Mouse (Mus musculus) intestine, embryonic 14.5 days (tissue): ENCODE results near the gene Cxcr5. TPM values are rescaled to one million over a fixed set of nuclear protein-coding genes. Genes with fewer than 3 reads are reported as not detected.

Experiments used
- ATAC-seq: fragments of 200-750 bp; cut with Nextera tagmentation; replicated peaks from 2 replicates; pipeline ENCODE4 v1.8.0; 2017; ENCODE audit warnings: low read depth, moderate number of reproducible peaks, moderate TSS enrichment, moderate library complexity; ENCODE audit not compliant: low FRiP score, low TSS enrichment
- DNase-seq: peaks from one replicate; pipeline ENCODE4 v3.0.0-alpha.2; 2018; ENCODE audit warnings: low spot score
- H3K27ac ChIP-seq: fragments of 300-500 bp; sonication (generic); 2 replicates; pipeline ENCODE4 v1.5.1; 2014; ENCODE audit warnings: low read depth, mild to moderate bottlenecking, control low read depth
- H3K27me3 ChIP-seq: fragments of 300-500 bp; sonication (generic); replicated peaks from 2 replicates; pipeline ENCODE4 v1.6.1; 2014; ENCODE audit warnings: low read length, control low read depth; ENCODE audit not compliant: control insufficient read depth, insufficient read depth
- H3K36me3 ChIP-seq: fragments of 300-500 bp; sonication (generic); 2 replicates; pipeline ENCODE4 v1.6.1; 2014; ENCODE audit warnings: low read length, control low read depth; ENCODE audit not compliant: control insufficient read depth, insufficient read depth
- H3K4me1 ChIP-seq: fragments of 300-500 bp; sonication (generic); replicated peaks from 2 replicates; pipeline ENCODE4 v1.6.1; 2014; ENCODE audit warnings: low read length, control low read depth, mixed read lengths; ENCODE audit not compliant: control insufficient read depth, insufficient read depth
- H3K4me2 ChIP-seq: fragments of 300-500 bp; sonication (generic); 2 replicates; pipeline ENCODE4 v1.6.1; 2014; ENCODE audit warnings: low read length
- H3K4me3 ChIP-seq: fragments of 300-500 bp; sonication (generic); 2 replicates; pipeline ENCODE4 v1.5.1; 2014; ENCODE audit warnings: low read depth, low read length, control low read depth, mixed read lengths
- H3K9ac ChIP-seq: fragments of 300-500 bp; sonication (generic); 2 replicates; pipeline ENCODE4 v1.6.1; 2014; ENCODE audit warnings: mild to moderate bottlenecking, low read length
- H3K9me3 ChIP-seq: fragments of 300-500 bp; sonication (generic); 2 replicates; pipeline ENCODE4 v1.6.1; 2016; ENCODE audit warnings: low read length, control low read depth; ENCODE audit not compliant: control insufficient read depth
- WGBS: fragments of 180-500 bp; shearing (Covaris S2); extraction: QIAGEN DNeasy Blood & Tissue Kit; methylation state at CpG from one replicate; pipeline ENCODE4 v1.1.7; 2014; 5-methylcytosine and 5-hydroxymethylcytosine counted together
- polyA plus RNA-seq: library from polyadenylated mRNA; unstranded; fragments of >200 nt; fragmentation: Nextera tagmentation; extraction: Ambion mirVana; gene quantifications from 2 replicates; pipeline ENCODE4 v1.2.1, GENCODE M21; 2014

Cxcr5 gene
- polyA plus RNA-seq, 1 experiment from 2014 or later = 0.89 TPM

DNA sequence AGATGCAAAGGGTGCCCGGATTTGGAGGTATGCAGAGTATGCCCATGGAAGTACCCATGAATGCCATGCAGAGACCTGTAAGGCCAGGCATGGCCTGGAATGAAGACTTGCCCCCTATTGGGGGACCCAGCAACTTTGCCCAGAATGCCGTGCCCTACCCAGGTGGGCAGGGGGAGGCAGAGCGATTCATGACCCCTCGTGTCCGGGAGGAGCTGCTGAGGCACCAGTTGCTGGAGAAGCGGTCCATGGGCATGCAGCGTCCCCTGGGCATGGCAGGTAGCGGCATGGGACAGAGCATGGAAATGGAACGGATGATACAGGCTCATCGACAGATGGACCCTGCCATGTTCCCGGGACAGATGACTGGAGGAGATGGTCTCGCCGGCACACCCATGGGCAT, 55.1 kb downstream of the Cxcr5 start:
- H3K27ac ChIP-seq = no peak overlapping the region
- 90% methylated on average over 13 of the region's 13 CpGs for WGBS
- H3K27me3 ChIP-seq = no peaks in the 10 kb centered on the region
- no peak overlapping the region for H3K4me3 ChIP-seq
- peaks cover 26% of the 10 kb centered on the region for H3K4me1 ChIP-seq
- H3K9me3 ChIP-seq = no peaks in the 10 kb centered on the region
- no peak overlapping the region for H3K9ac ChIP-seq
- peaks cover 60% of the 10 kb centered on the region for H3K36me3 ChIP-seq
- peak; percentile 47 for DNase-seq
- no peak for ATAC-seq
- no peak overlapping the region for H3K4me2 ChIP-seq

DNA sequence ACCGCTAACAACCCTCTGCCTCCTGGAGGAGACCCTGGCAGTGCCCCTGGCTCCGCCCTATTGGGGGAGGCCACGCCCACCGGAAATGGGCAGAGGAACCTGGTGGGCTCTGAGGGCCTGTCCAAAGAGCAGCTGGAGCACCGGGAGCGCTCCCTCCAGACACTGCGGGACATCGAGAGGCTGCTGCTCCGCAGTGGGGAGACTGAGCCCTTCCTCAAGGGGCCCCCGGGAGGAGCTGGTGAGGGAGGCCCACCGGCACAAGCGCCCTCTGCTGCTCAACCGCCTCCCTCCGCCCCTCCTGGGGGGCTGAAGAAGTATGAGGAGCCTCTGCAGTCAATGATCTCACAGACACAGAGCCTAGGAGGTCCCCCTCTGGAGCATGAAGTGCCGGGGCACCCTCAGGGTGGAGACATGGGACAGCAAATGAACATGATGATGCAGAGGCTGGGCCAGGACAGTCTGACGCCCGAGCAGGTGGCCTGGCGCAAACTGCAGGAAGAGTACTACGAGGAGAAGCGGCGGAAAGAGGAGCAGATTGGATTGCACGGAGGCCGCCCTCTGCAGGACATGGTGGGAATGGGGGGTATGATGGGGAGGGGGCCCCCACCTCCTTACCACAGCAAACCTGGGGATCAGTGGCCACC, 55.7 kb downstream of the Cxcr5 start:
- WGBS = 57% methylated on average over 21 of the region's 23 CpGs
- no peaks in the 10 kb centered on the region for H3K9me3 ChIP-seq
- H3K4me2 ChIP-seq = no peak overlapping the region
- H3K36me3 ChIP-seq = peaks cover 65% of the 10 kb centered on the region
- DNase-seq = peak; percentile 52
- no peak for ATAC-seq
- no peak overlapping the region for H3K4me3 ChIP-seq
- H3K9ac ChIP-seq = no peak overlapping the region
- no peaks in the 10 kb centered on the region for H3K27me3 ChIP-seq
- H3K4me1 ChIP-seq = peaks cover 31% of the 10 kb centered on the region
- no peak overlapping the region for H3K27ac ChIP-seq

DNA sequence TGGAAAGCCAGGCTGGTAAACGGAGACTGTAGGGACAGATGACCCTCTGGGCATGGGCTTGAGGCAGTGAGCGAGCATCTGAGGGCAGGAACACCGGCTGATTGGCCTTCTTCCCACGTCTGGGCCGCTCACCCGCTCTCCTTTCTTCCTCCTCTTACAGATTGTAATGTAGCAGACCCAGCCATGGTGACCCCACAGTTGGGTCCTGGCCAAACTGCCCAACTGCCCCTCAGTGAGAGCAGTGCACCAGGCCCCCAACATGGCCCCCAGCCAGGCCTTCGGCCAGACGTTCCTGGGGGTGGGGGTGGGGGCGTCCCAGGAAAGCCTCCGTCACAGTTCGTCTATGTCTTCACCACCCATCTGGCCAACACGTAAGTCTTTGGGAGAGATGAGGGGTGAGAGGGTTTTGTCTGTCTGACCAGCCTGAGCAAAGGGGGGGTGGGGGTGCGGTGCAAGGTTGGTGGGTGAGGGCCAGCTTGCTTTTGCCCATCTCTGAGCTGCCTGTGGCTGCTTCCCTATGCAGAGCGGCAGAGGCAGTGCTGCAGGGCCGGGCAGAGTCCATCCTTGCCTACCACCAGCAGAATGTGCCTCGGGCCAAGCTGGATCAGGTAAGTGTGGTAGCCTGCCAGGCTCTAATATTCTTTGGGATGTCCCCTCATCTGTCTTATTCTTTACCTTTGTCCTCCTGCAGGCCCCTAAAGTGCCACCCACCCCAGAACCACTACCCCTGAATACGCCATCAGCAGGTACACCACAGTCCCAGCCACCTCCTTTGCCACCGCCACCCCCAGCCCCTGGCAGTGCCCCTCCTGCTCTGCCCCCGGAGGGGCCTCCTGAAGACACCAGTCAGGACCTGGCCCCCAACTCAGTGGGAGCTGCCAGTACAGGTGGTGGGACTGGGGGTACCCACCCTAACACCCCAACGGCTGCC, 56.5 kb downstream of the Cxcr5 start:
- WGBS = 75% methylated on average over 20 of the region's 20 CpGs
- no peak for ATAC-seq

DNA sequence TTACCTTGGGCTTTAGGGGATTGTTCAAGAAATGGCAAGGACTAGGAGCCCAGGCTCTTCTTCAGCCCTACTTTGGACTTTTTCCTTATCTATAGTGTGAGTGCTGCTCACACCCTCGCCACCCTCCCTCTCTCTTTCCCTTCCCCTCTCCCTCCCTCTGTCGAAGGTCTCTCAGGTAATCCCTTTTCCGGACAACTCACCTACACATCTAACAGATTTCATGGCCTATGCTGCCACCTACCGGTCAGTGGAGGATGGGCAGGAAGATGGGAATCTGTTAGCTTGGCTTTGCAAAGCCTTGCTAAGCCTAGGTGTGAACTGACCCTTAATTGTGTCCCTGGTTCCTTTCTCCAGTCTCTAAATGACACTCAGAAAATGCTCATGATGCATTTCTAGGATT, 59.7 kb downstream of the Cxcr5 start:
- Histone ChIP-seq H3K9me3 (no peaks in the 10 kb centered on the region), H3K4me1 (peaks cover 43% of the 10 kb centered on the region), H3K4me2 (0 out of 2 replicates have a peak overlapping the region, but pooled peaks have one; percentile 1), H3K27me3 (no peaks in the 10 kb centered on the region), H3K27ac (no peak overlapping the region), H3K36me3 (peaks cover 43% of the 10 kb centered on the region), H3K4me3 (no peak overlapping the region), H3K9ac (no peak overlapping the region)
- ATAC-seq (no peak; the same call in 1 of the 2 replicates), DNase-seq (peak; percentile 95)
- WGBS = 5% methylated on average over 4 of the region's 4 CpGs

More for the DNA sequence above, 56.5 kb downstream of the Cxcr5 start:
- Histone ChIP-seq H3K9me3 (no peaks in the 10 kb centered on the region), H3K4me2 (no peak overlapping the region), H3K4me1 (peaks cover 34% of the 10 kb centered on the region), H3K9ac (no peak overlapping the region), H3K4me3 (no peak overlapping the region), H3K27ac (no peak overlapping the region), H3K36me3 (peaks cover 66% of the 10 kb centered on the region), H3K27me3 (no peaks in the 10 kb centered on the region)
- peak; percentile 52 for DNase-seq

DNA sequence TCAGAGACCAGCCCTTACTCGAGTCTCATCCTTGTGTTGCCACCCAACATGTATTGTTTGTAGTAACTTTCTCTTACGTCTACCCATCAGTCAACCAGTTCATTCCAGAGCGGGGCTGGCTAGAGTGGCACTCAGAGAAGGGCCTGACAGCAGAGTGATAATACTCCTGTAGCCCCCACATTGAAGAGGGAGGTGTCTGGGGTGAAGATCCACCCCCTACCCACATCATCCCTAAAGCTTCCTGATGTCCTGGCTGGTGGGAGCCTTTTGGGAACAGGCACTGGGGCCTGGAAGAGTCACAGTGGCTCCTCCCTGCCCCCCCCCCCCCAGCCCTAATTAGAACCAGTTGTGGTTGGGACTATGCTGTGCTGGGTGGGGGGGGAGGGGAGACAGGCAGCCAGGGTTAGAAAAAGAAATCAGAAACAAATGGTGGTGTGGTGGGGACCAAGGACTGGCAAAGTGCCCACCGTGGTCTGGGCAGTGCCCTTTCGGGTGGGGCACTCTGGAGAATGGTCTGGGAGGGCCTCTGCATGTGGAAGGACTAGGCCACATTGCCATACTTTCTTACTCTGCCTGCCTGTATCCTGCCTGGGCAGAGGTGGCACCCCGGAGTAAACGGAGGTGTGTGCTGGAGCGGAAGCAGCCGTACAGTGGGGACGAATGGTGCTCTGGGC, 60.3 kb downstream of the Cxcr5 start:
- Histone ChIP-seq H3K4me2 (peak overlapping the region; percentile 1; the same call in 1 of the 2 replicates), H3K27me3 (no peaks in the 10 kb centered on the region), H3K36me3 (peaks cover 36% of the 10 kb centered on the region), H3K9me3 (no peaks in the 10 kb centered on the region), H3K9ac (no peak overlapping the region), H3K27ac (no peak overlapping the region), H3K4me3 (no peak overlapping the region), H3K4me1 (peaks cover 50% of the 10 kb centered on the region)
- WGBS = 59% methylated on average over 10 of the region's 10 CpGs
- ATAC-seq = no peak
- no peak for DNase-seq

DNA sequence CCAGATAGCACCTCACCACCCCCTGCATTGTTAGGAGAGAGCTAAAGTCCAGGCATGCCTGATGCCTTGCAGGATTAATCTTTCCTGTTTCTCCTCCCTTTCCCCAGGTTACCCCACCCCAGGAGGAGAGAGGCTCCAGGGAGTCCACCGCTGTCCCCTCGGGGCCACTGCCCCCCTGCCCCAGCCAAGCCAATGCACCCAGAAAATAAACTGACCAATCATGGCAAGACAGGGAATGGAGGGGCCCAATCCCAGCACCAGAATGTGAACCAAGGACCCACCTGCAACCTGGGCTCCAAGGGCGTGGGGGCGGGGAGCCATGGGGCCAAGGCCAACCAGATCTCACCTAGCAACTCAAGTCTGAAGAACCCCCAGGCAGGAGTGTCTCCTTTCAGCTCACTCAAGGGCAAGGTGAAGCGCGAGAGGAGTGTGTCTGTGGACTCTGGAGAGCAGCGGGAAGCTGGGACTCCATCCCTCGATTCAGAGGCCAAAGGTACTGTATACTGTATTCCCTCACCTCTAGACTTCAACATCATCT, 61.0 kb downstream of the Cxcr5 start:
- peaks cover 50% of the 10 kb centered on the region for H3K4me1 ChIP-seq
- peak overlapping the region; percentile 48; the same call in 1 of the 2 replicates for H3K4me3 ChIP-seq
- H3K27ac ChIP-seq = peak overlapping the region; percentile 92; the same call in 1 of the 2 replicates
- no peak for ATAC-seq
- no peak for DNase-seq
- no peaks in the 10 kb centered on the region for H3K9me3 ChIP-seq
- WGBS = 52% methylated on average over 8 of the region's 8 CpGs
- H3K4me2 ChIP-seq = peak overlapping the region; percentile 93
- no peaks in the 10 kb centered on the region for H3K27me3 ChIP-seq
- peaks cover 30% of the 10 kb centered on the region for H3K36me3 ChIP-seq
- H3K9ac ChIP-seq = no peak overlapping the region

DNA sequence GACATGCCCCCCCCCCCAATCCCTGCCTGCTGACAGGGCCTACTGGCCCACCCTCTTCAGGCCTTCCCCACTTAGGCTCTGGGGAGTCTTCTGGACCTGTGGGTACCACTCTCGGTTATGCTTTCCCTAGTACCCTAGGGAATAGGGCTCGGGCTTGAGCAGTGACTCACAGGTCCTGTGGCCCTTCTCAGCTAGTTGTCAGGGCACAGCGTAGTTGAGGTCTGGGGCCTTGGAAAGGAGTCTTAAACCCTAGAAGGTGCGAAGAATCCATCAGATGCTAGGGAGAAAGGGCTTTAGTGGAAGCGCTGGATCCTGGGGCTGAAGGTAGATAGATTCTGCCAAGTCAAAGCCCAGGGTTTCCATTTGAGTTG, 61.5 kb downstream of the Cxcr5 start:
- H3K9ac ChIP-seq = no peak overlapping the region
- no peak for ATAC-seq
- 24% methylated on average over 5 of the region's 5 CpGs for WGBS

More for the DNA sequence above, 61.5 kb downstream of the Cxcr5 start:
- Histone ChIP-seq H3K27me3 (no peaks in the 10 kb centered on the region), H3K9me3 (no peaks in the 10 kb centered on the region), H3K4me2 (peak overlapping the region; percentile 93), H3K36me3 (peaks cover 24% of the 10 kb centered on the region), H3K4me3 (peak overlapping the region; percentile 48), H3K4me1 (peaks cover 54% of the 10 kb centered on the region), H3K27ac (peak overlapping the region; percentile 92; the same call in 1 of the 2 replicates)
- DNase-seq = no peak
